Mouse (Mus musculus): ENCODE measurements at regions not wholly inside any gene's neighbourhood (a gene's known extent, or its start where the extent isn't known, plus 50 kb on each side); places are given as distances from the start of the nearest gene placed in this dataset.
A peak's percentile ranks its signal among the peaks of the same experiment; 100 is the strongest.

DNA sequence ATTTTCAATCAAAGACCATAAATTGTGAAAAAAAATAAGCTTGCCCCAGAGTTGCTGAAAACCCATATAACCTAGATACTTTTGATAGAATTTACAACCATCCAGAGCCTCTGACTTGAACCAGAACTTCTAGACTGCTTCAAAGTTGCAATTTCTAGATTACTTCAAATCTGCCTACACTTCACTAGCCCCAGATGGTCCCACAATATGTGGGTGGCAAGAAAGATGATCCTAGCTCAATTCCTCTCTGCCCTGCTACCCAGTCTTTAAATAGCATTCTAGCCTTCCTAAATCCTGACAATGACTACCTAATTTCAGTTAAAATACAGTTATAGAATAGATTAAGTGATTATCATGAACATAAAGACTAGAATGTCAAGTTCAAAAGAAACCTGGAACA lies 303.6 kb downstream of the Otol1 start:
- H3K27ac ChIP-seq = no peak overlapping the region
- no peak overlapping the region for H3K4me2 ChIP-seq (replicated peaks)
- H3K9me3 ChIP-seq (replicated peaks) = no peaks in the 10 kb centered on the region
- no peaks in the 10 kb centered on the region for H3K36me3 ChIP-seq
- no peaks in the 10 kb centered on the region for H3K4me1 ChIP-seq
- no peaks in the 10 kb centered on the region for H3K27me3 ChIP-seq
- ATAC-seq (ENCODE audit: low FRiP score) = no peak
- H3K9ac ChIP-seq = no peak overlapping the region
- no peak overlapping the region for H3K4me3 ChIP-seq

DNA sequence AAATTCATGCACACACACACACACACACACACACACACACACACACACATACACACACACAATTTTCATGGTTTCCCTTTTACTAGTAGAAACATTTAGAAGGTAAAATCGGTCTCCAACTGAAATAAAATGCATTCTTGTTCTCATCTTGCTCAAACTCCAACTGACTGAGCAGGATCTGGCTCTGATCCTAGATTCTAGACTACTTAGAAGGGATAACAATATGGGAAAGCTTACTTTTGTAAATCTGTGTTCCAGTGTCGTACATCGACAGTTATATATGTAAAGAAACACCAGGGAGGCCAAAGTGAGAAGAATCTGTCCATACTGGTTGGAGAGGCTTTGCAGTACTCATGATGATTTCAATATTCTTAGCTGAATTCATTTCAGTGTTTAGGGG lies 304.6 kb downstream of the Otol1 start:
- Histone ChIP-seq H3K36me3 (no peaks in the 10 kb centered on the region), H3K9ac (no peak overlapping the region), H3K9me3 (replicated peaks) (no peaks in the 10 kb centered on the region), H3K27me3 (no peaks in the 10 kb centered on the region), H3K4me1 (no peaks in the 10 kb centered on the region), H3K4me3 (no peak overlapping the region), H3K4me2 (replicated peaks) (no peak overlapping the region), H3K27ac (no peak overlapping the region)
- ATAC-seq (ENCODE audit: low FRiP score) = no peak
- WGBS = 82% methylated on average over 3 of the region's 3 CpGs

DNA sequence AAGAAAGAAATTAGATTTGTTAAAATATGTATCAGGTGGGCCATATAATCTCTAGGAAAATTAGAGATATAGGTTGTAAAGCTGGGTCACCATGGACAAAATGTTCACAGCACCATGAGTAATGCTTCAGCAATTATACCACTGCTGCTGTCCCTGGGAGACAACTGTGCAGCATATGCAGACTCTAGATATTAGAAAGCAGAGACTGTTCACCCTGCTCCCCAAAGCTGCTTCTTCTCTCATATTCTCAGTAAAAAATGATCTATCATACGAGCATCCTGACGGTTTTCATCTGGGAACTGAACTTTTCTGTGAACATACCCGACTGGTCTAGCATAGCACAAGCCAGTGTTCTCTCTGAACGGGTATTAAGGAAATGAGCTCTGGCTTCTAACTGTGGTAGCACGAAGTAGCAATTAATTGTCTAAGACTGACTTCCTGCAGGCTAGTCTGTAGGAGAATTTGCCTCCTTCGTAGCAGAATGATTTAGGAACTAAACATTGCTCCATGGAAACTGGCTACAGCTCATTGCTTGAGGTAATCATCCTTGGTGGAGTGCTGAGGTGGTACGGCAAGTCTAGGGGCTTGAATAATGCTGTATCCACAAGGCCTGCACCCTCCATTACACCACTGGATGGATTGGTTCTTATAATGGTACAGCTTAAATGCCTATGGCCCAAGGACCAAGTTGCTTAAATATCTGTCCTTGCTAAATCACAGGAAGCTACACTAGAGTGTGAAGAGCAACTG lies 305.9 kb downstream of the Otol1 start:
- Histone ChIP-seq H3K9ac (no peak overlapping the region), H3K27ac (no peak overlapping the region), H3K27me3 (no peaks in the 10 kb centered on the region), H3K36me3 (no peaks in the 10 kb centered on the region), H3K9me3 (replicated peaks) (no peaks in the 10 kb centered on the region), H3K4me2 (replicated peaks) (no peak overlapping the region), H3K4me1 (no peaks in the 10 kb centered on the region), H3K4me3 (no peak overlapping the region)
- peak; percentile 75; the same call in 1 of the 2 replicates for ATAC-seq (ENCODE audit: low FRiP score)
- 69% methylated on average over 7 of the region's 7 CpGs for WGBS

DNA sequence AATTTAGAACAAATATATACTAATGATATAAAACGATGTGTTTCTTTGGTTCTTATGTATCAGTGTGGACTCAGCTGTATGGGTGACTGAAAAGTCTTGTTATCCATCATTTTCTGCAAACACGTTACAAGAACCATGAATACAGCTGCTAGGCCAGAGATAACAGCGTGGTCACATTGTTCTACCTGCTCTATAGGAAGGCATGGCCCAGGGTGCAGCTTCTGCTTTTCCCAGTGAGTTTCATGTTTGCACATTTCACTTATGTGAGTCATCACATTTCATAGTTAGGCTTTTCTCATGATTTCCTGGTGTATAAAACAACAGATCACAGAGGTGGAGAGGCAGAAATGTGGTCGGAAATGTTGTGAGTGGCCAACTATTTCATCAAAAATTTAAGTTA lies 306.8 kb downstream of the Otol1 start:
- Histone ChIP-seq H3K9ac (no peak overlapping the region), H3K4me1 (no peaks in the 10 kb centered on the region), H3K27me3 (no peaks in the 10 kb centered on the region), H3K36me3 (no peaks in the 10 kb centered on the region), H3K4me3 (no peak overlapping the region), H3K9me3 (replicated peaks) (no peaks in the 10 kb centered on the region), H3K4me2 (replicated peaks) (no peak overlapping the region), H3K27ac (no peak overlapping the region)
- ATAC-seq (ENCODE audit: low FRiP score) = no peak
- 86% methylated on average over 4 of the region's 4 CpGs for WGBS

DNA sequence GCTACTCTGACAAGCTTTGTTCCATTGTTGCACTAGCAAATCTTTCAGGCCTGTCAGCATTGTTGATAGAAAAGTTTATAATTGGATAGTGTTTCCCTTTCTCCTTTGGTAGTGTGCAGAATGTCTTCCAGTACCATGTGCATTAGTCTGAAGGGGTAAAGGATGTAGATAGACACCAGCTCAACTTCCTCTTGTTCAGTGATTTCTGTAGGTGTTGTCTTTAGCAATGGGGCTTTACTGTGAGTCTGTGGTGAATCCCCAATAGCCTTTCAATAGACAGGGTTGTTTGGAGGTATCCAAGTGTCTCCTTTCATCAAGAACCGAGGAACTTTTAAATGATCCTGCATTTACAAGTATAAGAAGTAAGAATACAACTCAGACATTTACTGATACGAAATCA lies 311.0 kb downstream of the Otol1 start:
- no peak for ATAC-seq (ENCODE audit: low FRiP score)
- H3K4me1 ChIP-seq = no peaks in the 10 kb centered on the region
- H3K36me3 ChIP-seq = no peaks in the 10 kb centered on the region
- H3K27ac ChIP-seq = no peak overlapping the region
- no peaks in the 10 kb centered on the region for H3K27me3 ChIP-seq
- no peaks in the 10 kb centered on the region for H3K9me3 ChIP-seq (replicated peaks)
- WGBS = 88% methylated on average over 2 of the region's 2 CpGs
- H3K4me2 ChIP-seq (replicated peaks) = no peak overlapping the region
- no peak overlapping the region for H3K4me3 ChIP-seq
- H3K9ac ChIP-seq = no peak overlapping the region

DNA sequence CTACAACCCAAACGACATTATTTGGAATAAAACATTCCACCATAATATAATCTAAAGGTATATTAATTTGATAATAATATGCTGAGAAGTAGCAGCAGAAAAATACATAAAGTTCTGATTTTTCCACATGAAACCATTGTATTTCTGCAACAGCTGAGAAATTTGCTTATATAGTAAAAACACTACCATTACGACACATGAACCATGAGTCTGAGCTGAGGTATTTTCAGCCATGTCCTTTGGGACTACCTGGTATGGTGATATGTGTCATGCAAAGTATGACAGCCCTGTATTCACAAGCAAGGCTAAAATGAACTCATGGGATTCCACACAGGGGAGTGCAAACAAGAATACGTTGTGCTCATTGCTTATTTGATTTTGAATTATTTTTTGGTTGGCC lies 311.7 kb downstream of the Otol1 start:
- no peak overlapping the region for H3K27ac ChIP-seq
- ATAC-seq (ENCODE audit: low FRiP score) = no peak
- no peaks in the 10 kb centered on the region for H3K36me3 ChIP-seq
- no peak overlapping the region for H3K4me3 ChIP-seq
- no peaks in the 10 kb centered on the region for H3K9me3 ChIP-seq (replicated peaks)
- no peak overlapping the region for H3K9ac ChIP-seq
- WGBS = 81% methylated on average over 3 of the region's 3 CpGs
- H3K4me2 ChIP-seq (replicated peaks) = no peak overlapping the region
- no peaks in the 10 kb centered on the region for H3K4me1 ChIP-seq
- H3K27me3 ChIP-seq = no peaks in the 10 kb centered on the region

DNA sequence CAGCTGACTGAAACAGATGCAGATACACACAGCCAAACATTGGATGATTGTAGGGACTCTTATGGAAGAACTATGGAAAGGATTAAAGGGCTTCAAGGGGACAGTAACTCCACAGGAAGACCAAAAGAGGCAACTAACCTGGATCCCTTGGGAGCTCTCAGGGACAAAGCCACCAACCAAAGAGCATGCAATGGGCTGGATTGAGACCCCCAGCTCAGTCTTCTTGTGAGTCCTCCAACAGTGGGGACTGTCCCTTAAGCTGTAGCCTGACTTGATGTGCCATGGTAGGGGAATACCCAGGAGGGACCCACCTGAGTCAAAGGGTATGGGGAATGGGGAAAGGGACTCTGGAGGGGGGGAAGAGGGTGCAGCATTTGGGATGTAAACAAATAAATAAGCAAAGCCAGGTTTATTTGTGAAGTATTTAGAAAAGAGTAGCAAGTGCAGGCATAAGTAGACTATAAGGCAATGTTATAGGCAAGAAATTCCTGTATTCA lies 313.8 kb downstream of the Otol1 start:
- ATAC-seq (ENCODE audit: low FRiP score) = no peak
- no peaks in the 10 kb centered on the region for H3K36me3 ChIP-seq
- H3K9ac ChIP-seq = no peak overlapping the region
- no peak overlapping the region for H3K4me2 ChIP-seq (replicated peaks)
- no peak overlapping the region for H3K27ac ChIP-seq
- no peaks in the 10 kb centered on the region for H3K4me1 ChIP-seq
- H3K4me3 ChIP-seq = no peak overlapping the region
- H3K9me3 ChIP-seq (replicated peaks) = no peaks in the 10 kb centered on the region
- no peaks in the 10 kb centered on the region for H3K27me3 ChIP-seq

DNA sequence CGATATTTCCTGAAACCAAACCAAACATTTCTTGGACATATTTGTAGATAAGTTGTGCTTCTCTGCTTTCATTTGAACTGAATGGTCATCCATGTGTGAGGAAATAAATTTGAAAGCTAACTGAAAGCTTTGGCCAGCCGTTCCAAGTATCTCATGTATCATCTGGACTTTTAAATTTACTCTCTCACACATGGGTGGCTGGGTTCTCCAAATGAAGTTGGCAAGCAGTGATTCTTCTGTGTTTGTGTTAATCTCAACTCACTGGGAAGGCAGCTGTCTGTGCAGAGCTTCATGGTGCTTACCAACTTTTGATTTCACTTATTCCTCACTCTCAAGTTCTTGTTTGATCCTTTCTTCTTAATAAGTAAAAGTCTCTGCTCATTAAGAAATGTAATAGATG lies 317.3 kb downstream of the Otol1 start:
- no peak overlapping the region for H3K4me3 ChIP-seq
- H3K4me1 ChIP-seq = no peaks in the 10 kb centered on the region
- no peak overlapping the region for H3K9ac ChIP-seq
- H3K36me3 ChIP-seq = no peaks in the 10 kb centered on the region
- no peaks in the 10 kb centered on the region for H3K9me3 ChIP-seq (replicated peaks)
- H3K4me2 ChIP-seq (replicated peaks) = no peak overlapping the region
- no peak for ATAC-seq (ENCODE audit: low FRiP score)
- H3K27me3 ChIP-seq = no peaks in the 10 kb centered on the region
- H3K27ac ChIP-seq = no peak overlapping the region
- WGBS = 88% methylated on average over 2 of the region's 2 CpGs

All from hindbrain, embryonic 12.5 days (tissue).